Mouse (Mus musculus) layer of hippocampus, postnatal 14 days (tissue): ENCODE results near the gene Fkbp9. TPM values are rescaled to one million over a fixed set of nuclear protein-coding genes. Genes with fewer than 3 reads are reported as not detected.

Experiments
- DNase-seq, 2 experiments: peaks; one replicate each; pipeline ENCODE4 v3.0.0; 2021 to 2022; ENCODE audit warnings: low spot score in 2 of 2, mixed read lengths in 1 of 2
- long read RNA-seq, 2 experiments: library from polyadenylated mRNA; stranded (forward); transcript quantifications; one replicate each; pipeline ENCODE4 v2.0.0; 2021
- total RNA-seq, 2 experiments: library from RNA; stranded (reverse); gene quantifications; 2 replicates each; pipeline ENCODE4 v1.2.3; 2021

Gene Fkbp9
- total RNA-seq: 10 to 100 TPM; 34.7 to 38.7 TPM
- long read RNA-seq, experiment 1, transcript Fkbp9-201 (10 exons, 3,009 nt): major isoform, 68 of 72 reads
- long read RNA-seq, experiment 1, partial matches to known transcripts: 2 of 72 reads
- long read RNA-seq, experiment 1, other reads (novel, unspliced or antisense): 2 of 72 reads
- long read RNA-seq, experiment 2, transcript Fkbp9-201 (10 exons, 3,009 nt): major isoform, 78 of 85 reads
- long read RNA-seq, experiment 2, partial matches to known transcripts: 3 of 85 reads
- long read RNA-seq, experiment 2, other reads (novel, unspliced or antisense): 4 of 85 reads

DNA sequence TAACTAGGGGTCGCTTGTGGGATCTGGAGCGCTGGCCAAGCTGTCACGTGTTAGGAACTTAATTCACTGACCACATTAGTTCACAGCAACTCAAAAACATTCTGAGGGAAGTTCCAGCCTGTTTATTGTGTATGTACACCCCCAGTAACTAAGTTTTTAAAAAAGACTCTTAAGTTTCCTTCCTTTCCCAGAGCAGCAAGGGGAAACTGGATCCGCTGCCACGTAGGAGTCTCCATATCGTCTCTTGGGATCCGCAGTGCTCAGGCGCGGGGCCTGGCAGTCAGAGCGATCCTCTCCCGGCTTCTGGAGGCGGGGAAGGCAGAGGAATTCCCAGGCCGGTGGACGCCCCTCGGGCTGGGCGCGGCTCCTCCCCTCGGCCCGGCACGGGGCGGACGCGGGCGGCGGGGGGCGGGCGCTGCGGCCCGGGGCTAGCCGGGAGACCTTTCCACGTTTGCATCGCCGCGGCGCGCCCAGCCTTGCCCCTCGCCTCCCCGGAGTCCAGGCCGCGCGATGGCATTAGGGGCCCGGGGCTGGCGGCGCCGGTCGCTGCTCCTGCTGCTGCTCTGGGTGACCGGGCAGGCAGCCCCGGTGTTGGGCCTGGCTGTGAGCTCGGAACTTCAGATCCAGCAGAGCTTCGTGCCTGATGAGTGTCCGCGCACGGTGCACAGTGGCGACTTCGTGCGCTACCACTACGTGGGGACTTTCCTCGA is at the start of gene Fkbp9:
Gene Fkbp9, plus strand, starts transcription at position 363 of the 710 bp plus-strand sequence.
- peak; percentile 52 to 59 for DNase-seq

DNA sequence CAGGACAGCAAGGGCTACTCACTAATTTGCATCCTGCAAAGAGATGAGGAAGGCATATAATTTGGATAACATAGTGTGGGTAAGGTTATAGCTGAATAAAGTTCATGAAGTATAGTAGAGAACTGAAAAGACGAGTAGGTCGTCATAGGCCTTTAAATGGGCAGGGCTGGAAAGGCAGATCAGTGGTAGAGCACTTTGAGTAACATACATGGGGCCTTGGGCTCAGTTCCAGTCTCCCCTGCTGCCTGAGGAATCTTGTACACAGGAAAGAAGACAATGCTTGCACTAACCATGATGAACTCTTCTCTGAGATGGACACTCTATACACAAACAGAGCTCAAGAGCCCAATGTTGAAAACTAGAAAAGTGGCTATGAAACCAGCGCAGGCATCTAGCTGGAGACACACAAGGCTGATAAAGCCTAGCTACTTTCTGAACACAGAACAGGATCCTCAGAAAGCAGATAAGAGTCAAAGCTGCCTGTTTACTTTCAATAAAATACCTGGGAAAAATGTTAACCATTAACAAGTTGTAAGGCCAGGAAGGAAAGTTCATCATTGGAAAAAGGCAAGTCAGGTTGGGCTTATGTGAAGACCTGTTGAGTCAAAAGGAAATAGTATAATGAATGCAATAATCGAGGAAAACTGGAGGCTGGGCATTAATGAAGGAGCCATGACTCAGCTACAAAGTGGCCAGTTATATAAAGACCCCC is 48.1 kb upstream of the Fkbp9 start:
- DNase-seq: no peak

DNA sequence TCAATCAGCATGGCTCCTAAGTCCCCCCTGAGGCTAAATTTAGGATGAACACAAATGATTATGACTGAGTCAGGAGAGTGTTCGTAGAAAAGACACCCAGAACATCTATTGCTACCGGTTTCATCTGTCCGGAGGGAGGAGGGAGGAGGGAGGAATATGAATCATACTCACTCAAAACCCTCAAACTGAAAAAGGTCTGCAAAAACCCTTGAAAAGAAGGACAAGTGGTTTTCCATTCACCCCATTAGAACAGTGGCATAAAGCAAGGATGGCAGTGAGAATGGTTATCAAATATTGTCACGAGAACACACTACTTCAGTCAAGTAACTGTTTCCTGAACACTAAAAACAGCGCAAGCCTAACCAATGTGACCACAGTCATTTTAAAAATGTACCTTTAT is 46.8 kb upstream of the Fkbp9 start:
- no peak for DNase-seq

DNA sequence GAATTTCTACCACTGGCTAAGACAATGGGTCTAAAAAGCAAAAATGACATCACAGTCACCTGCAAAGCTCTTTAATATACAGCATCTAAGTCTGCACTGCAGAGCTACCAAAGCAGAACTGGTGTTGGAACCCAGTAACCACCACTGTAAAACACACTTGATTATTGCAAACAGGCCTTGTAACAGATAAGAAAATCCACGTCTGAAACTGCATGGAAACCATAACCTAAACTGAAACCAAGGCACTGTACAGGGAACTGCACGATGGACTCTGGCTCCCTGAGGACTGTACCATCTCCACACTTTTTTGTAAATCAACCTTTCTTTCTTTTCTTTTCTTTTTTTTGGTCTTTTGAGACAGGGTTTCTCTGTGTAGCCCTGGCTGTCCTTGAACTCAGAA is 44.2 kb upstream of the Fkbp9 start:
- no peak for DNase-seq

DNA sequence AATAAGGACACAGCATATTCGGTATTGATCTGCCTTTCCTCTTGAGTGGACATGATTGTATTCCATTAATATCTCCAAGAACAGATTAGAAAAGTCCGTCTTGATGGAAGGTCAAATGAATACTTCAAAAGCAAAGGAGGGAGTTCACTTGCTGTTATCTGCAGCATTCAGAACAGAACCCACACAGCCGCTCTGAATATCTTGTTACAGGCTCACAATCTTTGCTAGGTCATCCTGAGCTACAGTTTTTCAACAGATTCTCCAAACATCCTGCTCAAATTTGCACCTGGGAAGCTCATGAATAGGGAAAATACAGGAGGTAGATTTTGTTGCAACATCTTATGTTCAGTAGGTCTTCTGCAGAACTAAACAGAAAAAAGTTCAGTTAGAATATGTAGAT is 42.5 kb upstream of the Fkbp9 start:
- no peak for DNase-seq

DNA sequence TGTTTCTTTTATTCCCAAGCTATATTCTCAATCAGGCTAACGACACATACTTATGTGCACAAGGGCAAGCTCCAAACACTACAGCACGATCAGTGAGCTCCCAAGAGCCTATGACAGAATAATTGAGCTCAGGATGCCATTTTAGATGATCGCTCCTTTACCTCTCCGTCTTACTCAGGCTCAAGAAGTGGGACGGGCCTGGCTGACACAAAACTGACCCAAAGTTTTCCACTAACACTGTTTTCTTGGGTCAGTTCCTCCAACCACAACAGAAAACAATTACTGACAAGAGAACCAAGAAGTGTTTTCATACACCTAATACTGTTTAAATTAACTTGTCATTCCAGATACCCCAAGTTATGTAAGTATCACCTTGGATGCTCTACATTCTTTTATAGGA is 37.0 kb upstream of the Fkbp9 start:
- DNase-seq: no peak

DNA sequence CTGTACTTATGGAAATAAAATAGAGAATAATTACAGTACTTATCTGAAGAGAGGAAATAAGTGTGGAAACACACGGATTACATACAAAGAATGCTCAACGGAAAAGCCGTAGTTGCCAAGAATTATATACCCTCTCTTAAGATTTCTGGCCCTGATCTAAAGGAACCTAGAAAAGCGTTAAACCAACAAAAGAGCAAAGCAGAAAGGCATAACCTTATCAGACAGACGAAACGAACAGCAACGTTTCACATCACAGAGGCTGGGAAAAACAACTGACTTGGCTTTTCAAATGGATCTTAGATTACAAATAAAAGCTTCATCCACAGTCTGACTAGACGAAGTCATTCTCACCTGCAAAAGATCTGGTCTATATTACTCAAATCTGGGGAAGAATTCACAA is 35.6 kb upstream of the Fkbp9 start:
- no peak for DNase-seq

DNA sequence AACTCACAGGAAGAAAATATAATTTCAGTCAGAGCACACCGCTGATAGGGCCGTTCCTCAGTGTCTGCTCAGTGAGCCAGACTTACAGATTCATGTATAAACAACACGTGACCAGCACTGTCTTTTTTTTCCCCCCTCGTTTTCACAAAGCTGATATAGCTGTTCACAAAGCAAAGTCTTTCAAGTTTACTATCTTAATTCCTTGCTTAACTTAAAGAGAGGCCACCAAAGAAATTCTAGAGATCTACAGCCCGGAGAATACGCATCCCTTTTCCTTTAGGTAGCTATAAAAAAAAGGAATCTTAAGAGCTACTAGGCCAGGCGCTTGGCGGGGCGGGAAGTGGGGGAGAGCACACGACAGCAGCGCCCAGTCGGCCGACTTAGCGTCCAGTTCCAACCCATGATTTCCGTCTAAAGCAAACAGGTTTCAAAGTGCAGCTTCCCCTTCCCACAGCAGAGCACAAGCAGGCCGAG is 35.2 kb upstream of the Fkbp9 start:
- DNase-seq: peak in 1 of 2 experiments; percentile 16

DNA sequence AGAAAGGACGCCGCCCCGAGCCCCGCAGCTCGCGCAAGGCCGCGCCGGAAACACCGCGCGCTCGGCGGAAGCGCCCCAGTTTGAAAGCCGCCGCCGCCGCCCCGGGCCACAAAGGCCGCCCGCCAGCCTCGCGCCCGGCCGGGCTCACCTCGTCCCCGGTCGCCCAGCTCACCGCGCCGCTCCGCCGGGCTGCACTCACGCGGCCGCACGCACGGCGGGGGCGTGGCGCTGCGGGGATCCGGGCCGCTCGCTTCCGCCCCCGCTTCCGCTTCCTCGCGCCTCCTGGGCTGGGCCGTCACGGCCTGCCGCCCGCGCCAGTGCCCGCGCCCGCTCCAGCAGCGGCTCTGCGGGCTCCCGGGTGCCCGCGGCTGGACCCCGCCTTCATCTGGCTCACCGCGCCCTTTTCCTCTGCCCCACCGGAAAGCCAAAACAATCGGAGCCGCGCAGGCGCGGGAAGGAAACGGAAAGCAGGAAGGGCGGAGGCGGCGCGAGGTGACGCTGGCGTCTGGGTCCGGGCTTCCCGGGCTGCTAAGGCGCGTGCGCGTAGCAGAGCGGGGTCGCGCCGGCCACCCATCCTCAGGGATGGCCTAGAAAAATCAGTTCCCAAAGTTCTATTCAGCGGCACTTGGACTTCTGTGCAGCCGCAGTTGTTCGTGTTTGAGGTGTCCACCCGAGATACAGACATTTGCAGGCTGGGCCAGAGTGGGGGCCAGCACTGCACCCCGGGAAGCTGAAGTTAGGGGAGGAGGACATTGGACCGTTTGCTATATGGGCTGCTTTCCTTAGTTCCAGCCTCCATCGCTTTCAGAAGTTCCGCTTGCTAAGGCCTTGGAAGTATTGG is 34.3 kb upstream of the Fkbp9 start, which contains the start of gene Kbtbd2:
Gene Kbtbd2, minus strand, starts transcription at position 503 of the 841 bp plus-strand sequence.
- DNase-seq: peak; percentile 94 to 95

DNA sequence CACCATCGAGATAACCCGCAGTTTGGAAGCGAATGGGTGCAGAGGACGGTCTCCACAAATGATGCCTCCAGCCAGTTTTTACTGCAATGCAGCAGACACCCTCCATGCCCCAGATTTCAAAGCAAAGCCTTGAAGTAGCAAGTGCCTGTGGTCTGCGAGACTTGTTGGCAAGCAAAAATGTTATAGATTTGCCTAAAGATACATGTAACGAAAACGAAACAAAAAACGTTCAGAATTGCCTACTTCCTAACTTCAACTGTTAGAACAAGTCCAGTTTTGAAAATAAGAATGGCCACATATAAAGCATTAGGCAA is 33.8 kb upstream of the Fkbp9 start:
- DNase-seq: no peak

DNA sequence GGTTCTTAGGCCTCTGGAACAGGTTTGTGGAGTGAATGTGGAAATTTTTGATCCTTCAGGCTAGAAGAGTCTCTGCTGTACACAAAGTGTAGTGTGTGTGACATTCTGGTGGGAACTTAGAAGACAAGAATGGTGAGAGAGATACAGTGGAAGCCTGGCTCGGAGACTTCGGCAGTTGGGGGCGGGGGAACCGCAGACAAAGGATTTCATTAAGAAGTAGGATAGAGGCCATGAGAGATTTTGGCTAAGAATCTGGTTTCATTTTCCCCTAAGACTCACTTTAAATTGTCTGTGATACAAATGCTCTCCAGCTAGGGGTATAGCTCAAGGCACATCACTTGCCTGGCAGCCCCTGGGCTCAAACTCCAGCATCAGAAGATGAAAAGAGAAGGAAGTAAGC is 26.8 kb upstream of the Fkbp9 start:
- DNase-seq: no peak

DNA sequence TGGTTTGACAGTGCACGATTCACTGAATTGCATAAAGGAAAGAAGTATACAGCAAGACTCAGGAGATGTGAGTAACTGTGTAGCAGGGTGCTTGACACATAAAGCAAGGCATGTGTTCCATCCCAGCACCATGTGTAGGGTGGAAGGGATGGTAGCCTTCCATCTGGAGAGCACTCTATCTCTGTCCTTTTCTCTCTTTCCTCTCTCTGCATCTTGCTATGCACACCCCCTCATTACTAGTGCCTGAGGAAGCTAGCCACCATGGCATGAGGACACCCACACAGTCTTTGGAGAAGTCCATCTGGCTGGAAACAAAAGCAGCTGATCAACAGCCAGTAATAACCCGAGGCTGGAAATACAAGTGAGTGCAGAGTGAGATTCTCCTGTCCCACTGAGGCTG is 25.7 kb upstream of the Fkbp9 start:
- no peak for DNase-seq

DNA sequence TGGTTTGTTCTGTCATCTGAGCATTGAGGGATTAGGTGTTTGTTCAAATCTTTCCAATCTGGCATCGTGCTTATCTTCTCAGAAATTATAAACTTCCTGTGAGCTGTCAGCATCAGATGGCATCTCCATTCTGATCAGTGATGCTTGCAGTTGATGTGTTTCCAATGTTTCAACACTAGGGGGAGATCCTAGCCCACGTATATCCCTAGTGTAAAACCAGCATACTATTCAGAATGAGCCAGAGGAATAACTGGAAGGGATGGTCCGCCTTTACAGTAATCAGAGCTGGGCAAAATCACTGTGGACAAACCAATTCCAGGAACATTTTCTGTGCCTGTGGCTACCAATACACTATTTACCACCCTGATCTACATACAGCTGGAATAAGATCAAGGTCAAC is 23.2 kb upstream of the Fkbp9 start:
- DNase-seq: peak; percentile 29 to 81

DNA sequence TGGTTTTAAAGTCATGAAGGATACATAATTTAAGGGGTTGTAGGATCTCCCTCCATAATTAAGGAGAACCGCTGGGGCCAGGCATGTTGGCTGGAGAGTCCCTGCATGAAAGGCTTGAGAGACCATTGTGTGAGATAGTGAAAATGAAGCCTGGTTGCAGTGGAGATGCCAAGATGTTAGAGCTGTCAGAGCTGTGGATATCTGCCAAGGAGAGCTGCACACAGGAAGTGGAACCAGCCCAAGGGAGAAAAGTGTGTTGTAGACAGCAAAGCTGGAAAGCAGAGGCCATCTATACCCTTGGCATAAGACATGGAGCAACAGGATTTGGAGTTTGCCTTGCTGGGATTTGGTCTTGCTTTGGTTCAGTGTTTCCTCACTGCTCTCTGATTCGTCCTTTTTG is 18.5 kb upstream of the Fkbp9 start:
- no peak for DNase-seq

DNA sequence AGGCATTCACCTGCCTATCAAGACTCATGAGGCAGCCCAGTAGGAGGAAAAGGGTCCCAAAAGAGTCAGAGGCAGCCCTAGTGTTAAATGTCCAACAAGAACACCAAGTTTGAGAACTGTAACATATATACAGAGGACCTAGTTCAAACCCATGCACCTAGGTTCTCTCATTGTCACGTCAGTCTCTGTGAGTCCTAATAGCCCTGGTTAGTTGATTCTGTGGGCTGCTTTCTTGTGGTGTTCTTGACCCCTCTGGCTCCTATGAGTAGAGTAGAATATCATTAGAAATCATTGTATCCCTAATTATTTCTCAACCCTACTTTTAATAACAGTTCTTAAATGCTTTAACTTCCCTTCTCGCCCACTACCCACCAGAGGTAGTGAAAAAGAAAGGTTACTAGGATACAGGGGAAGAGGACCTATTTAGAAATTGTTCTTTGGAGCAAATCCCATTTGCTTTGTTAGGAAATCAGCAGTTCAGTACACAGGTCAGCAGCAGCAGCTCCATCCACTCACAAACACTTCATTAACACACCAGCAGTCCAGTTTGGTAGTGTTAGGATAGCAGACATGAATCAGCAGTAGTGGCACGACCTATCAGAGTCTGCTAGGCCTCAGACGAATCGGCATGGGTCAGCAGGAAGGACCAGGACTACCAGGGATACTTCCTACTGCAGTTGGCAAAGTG is 13.3 kb upstream of the Fkbp9 start:
- DNase-seq: no peak

DNA sequence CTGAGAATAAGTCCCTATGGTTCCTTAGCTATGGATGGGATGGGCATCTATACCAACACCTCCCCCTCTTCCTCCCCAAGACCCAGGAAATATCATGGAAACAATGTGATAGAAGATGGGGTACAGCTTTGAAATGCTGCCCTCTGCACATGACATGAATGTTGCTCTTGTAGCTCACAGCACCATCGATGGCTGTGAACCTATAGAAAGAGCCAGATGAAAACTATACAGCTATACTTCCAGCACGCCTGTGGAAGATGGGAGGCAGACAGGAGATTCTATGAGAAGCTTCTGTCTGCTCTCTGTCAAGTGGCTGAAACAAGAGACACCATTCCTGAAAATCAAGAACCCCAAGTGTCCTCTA is 12.8 kb upstream of the Fkbp9 start:
- no peak for DNase-seq

DNA sequence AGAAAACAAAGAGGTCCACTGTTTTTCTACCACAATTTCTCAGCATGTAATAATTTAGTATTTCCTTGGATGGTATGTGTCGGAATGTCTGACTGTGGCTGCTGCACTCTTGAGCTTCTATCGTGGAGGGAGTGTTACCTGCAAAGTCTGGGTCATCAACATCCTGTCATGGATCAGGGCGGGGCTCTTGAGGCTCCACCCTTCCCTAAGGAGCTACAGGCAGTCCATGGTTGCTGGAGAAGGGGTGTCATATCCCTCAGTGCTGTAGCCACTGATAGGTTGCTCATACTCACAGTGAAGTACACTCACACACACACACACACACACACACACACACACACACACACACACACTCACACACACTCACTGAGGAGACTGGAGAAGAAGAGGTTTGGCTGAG is 6.2 kb upstream of the Fkbp9 start:
- DNase-seq: no peak

DNA sequence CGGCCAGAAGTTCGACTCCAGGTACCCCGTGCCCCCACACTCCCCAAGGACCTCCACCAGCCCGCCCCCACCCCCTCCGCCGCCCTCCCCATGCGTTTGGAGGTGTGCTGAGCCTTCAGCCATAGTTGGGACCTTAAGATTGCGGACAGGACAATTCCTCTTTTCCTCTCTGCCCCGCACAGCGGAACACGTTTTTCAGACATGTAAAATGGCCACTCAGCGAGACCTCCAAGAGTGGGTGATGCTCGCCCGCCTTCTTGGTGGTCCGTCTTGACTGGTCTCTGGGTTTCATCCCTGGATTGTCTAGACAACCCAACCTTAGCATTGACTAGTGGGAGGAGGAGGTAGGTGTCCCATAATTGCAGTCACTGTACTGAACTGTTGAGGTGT is 543 bp downstream of the Fkbp9 start:
- no peak for DNase-seq

DNA sequence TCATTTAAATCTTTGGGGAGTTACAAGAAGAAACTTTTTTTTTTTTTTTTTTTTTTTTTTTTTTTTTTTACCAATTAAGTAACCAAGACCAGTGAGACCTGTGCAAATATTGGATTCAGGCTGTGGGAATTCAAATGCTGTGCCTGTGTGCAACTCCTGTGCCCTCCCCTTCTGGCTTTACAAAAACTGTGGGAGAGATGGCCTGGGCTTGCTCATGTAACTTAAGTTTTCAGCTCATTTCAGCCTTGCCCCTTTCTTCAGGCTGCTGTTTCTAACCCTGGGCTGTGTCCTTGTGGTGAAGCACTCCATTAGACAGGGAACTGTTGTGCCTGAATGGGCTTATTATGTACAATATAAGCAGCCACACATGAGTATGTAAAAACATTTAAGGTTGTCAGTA is 971 bp downstream of the Fkbp9 start:
- DNase-seq: no peak

DNA sequence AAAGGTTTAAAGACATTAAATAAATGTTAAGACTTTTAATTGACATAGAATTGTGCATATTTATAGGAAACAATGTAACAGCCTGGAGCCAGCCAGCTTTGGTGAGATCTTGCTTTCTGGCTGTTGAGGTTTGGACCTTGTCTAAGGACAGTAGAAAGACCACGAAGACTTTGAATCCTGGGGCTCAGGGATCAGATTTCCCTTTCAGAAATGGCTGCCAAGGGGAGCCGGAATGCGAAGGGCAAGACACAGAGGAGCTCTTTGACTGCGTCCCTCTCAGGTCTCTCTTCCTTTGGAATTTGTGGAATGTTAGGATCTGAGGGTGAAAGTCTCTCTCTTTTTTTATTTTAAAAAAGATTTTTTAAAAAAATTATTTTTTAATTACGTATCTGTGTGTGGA is 2.9 kb downstream of the Fkbp9 start:
- DNase-seq: no peak

DNA sequence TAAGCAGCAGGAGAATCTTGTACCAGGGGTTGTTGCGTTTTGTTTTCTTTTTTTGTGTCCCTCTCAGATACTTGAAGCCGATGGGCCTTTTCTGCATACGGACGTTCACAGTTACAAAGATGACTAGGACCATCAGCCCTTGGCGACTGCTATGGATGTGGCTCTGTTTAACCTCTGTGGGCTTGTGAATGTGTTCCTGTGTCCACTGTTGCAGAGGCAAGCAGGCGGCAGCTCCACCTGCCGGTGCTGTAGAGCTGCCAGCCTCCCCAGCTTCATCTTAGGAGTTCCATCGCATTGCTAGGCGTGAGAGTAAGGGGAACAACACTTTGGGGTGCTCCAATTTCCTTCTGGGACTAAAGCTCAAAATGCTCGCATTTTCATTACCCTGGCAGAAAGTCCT is 3.7 kb downstream of the Fkbp9 start:
- peak in 1 of 2 experiments; percentile 15 for DNase-seq
